Comparison of ENCODE assay signal across 3 mouse cellular contexts in genomic region chr7:35237935-35238334, GRCm38 (mm10). TPM values are rescaled to one million over a fixed set of nuclear protein-coding genes. Genes with fewer than 3 reads are reported as not detected.
"Had no signal": no experiment of that assay in that cellular context is flagged by ENCODE, and none has a peak within 500 bp of the region (broad histone marks: within the 10 kb centered on the region; RNA-seq: fewer than 3 reads in every experiment).

No protein-coding gene starts in this region.

RNA-seq across cellular contexts. Expression of gene Lrp3, which starts 22.6 kb away (rescaled TPM):
- total RNA-seq: granulocyte monocyte progenitor cell, adult 5-6 weeks had no signal

RNA-seq across cellular contexts. Expression of gene Slc7a10, which starts 51.8 kb away (rescaled TPM):
- total RNA-seq: common myeloid progenitor, adult 5-6 weeks; granulocyte monocyte progenitor cell, adult 5-6 weeks had no signal
- polyA plus RNA-seq: erythroblast, embryonic 14.5 days had no signal
